Mouse (Mus musculus) cortical plate, adult 2 months (tissue): Measurements from ENCODE around the gene Crabp1.

Experiments
- CTCF ChIP-seq: fragments of 200-500 bp; IDR thresholded peaks from 2 replicates; pipeline ENCODE4 v1.5.1; 2011; ENCODE audit warnings: mild to moderate bottlenecking, control low read depth, low read length; ENCODE audit not compliant: insufficient read depth; ENCODE audit errors: extremely low read depth
- POLR2A ChIP-seq: fragments of 200-500 bp; IDR thresholded peaks from 2 replicates; pipeline ENCODE4 v1.6.1; 2011; ENCODE audit warnings: mild to moderate bottlenecking, low read length, control low read depth; ENCODE audit not compliant: insufficient read depth; ENCODE audit errors: extremely low read depth

DNA sequence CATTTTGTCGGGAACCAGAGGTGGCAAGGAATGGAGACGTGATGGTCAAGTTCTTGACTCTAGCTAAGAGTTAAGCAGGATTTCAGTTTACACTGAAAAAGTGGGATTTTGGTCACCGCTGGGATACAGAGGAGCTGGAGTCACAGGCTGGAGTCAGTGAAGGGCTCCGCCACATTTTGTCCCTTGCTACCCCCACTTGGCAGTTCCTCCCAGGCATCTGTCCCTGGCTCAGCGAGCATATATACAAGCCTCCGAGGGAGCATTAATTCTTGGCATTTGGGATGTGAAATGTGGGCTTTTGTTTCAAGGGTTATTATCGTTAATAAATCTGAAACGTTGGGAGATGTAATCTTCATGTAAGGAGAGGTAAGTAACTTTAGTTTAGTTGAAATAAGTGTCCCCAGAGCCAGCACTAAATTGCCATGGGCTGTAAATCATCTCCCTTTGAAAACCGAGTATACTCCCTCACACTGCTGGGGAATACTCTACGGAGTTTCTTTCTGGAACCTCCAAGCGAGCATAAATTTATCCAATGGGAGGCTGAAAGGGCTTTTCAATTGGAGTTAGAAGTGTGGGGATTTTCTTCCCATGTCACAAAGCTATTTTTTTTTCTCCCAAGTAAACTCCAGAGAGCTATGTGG, 5.7 kb downstream of the Crabp1 start:
- no peak for TF ChIP-seq CTCF
- no peak for TF ChIP-seq POLR2A
